Mouse (Mus musculus) spleen, adult 2 months (tissue): Measurements from ENCODE around the gene Isx.

Experiments used
- CTCF ChIP-seq: fragments of 200-500 bp; IDR thresholded peaks from 2 replicates; pipeline ENCODE4 v1.5.1; 2011; ENCODE audit warnings: mild to moderate bottlenecking, inconsistent platforms; ENCODE audit not compliant: insufficient read depth, insufficient read length, insufficient replicate concordance; ENCODE audit errors: extremely low read depth
- POLR2A ChIP-seq: fragments of 200-500 bp; IDR thresholded peaks from 2 replicates; pipeline ENCODE4 v1.6.1; 2011; ENCODE audit warnings: low read depth, low read length, inconsistent platforms

- TF ChIP-seq CTCF, result no peak
- no peak for TF ChIP-seq POLR2A
These were observed 5.7 kb downstream of the Isx start for GRCm38 (mm10) chr8:74878637-74879036.
